Mouse (Mus musculus) forebrain, embryonic 15.5 days (tissue): ENCODE measurements at regions not wholly inside any gene's neighbourhood (a gene's known extent, or its start where the extent isn't known, plus 50 kb on each side); places are given as distances from the start of the nearest gene placed in this dataset.

Source experiments
- ATAC-seq: fragments of 200-750 bp; cut with Nextera tagmentation; replicated peaks from 2 replicates; pipeline ENCODE4 v1.8.0; 2017; ENCODE audit warnings: mild to moderate bottlenecking, moderate TSS enrichment, moderate library complexity
- H3K27ac ChIP-seq: fragments of 300-500 bp; sonication (generic); replicated peaks from 2 replicates; pipeline ENCODE4 v1.5.1; 2015; ENCODE audit warnings: mild to moderate bottlenecking, inconsistent platforms
- H3K27me3 ChIP-seq: fragments of 300-500 bp; sonication (generic); 2 replicates; pipeline ENCODE4 v1.6.1; 2015; ENCODE audit warnings: inconsistent platforms
- H3K36me3 ChIP-seq: fragments of 300-500 bp; sonication (generic); 2 replicates; pipeline ENCODE4 v1.6.1; 2015; ENCODE audit warnings: mild to moderate bottlenecking, inconsistent platforms
- H3K4me1 ChIP-seq: fragments of 300-500 bp; sonication (generic); 2 replicates; pipeline ENCODE4 v1.6.1; 2015; ENCODE audit warnings: inconsistent platforms
- H3K4me2 ChIP-seq: fragments of 300-500 bp; sonication (generic); replicated peaks from 2 replicates; pipeline ENCODE4 v1.6.1; 2015; ENCODE audit warnings: mild to moderate bottlenecking, inconsistent platforms
- H3K4me3 ChIP-seq: fragments of 300-500 bp; sonication (generic); 2 replicates; pipeline ENCODE4 v1.5.1; 2015; ENCODE audit warnings: mild to moderate bottlenecking, inconsistent platforms
- H3K9ac ChIP-seq: fragments of 300-500 bp; sonication (generic); replicated peaks from 2 replicates; pipeline ENCODE4 v1.6.1; 2015; ENCODE audit warnings: mild to moderate bottlenecking, inconsistent platforms
- H3K9me3 ChIP-seq: fragments of 300-500 bp; sonication (generic); 2 replicates; pipeline ENCODE4 v1.6.1; 2016; ENCODE audit warnings: inconsistent platforms
- WGBS: fragments of 180-500 bp; shearing (Covaris S2); methylation state at CpG from one replicate; pipeline ENCODE4 v1.1.7; 2015; ENCODE audit warnings: mixed read lengths; 5-methylcytosine and 5-hydroxymethylcytosine counted together

DNA sequence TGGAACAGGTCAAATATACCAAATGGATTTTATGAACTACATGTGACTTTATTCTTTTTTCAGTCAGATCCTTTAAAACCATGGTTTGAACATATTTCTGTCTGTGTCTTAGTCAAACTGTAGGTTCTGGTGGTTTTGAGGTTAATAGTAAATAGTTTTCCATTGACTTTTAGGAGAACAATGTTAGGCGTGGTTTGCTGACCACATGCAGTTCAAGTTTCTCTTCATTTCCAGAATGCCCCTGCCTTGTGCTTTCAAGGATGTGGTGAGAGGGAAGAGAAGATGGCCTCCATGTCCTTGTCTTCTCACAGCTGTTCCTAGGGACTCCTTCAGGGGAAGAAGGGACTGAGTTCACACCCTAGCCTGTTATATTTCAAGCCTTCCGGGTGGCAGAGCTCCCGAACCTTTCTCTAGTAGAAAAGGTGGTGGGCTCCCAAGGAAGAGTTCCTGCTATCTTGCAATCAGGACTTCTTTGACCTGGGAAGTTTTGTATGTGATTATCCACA, 76.1 kb upstream of the Ufm1 start:
- no peak overlapping the region for H3K9ac ChIP-seq
- no peak for ATAC-seq
- H3K4me2 ChIP-seq = no peak overlapping the region
- H3K4me1 ChIP-seq = no peaks in the 10 kb centered on the region
- no peak overlapping the region for H3K27ac ChIP-seq
- H3K9me3 ChIP-seq = no peaks in the 10 kb centered on the region
- no peaks in the 10 kb centered on the region for H3K27me3 ChIP-seq
- H3K4me3 ChIP-seq = no peak overlapping the region
- no peaks in the 10 kb centered on the region for H3K36me3 ChIP-seq
- 93% methylated on average over 3 of the region's 3 CpGs for WGBS

DNA sequence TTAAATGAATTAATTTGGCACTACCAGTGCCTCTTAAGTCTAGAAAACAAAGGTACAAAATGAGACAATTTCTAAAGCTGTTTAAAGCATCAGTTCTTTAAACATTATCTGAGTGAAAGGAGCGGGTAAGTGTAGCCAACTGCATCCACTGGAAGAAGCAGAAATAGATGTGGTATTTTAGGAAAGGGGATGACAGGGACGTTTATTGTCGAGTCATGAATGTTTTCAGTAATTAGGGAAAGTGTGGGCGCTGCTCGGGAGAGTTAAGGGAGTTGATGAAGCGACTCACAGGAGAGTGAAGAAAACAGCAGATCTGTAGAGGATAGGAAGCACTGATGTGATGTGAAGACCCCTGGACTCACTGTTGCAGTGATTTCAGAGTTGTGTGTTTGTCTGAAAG, 68.1 kb upstream of the Ufm1 start:
- ATAC-seq = no peak
- Histone ChIP-seq H3K4me1 (no peaks in the 10 kb centered on the region), H3K27me3 (no peaks in the 10 kb centered on the region), H3K4me3 (no peak overlapping the region), H3K27ac (no peak overlapping the region), H3K4me2 (no peak overlapping the region), H3K9ac (no peak overlapping the region), H3K36me3 (no peaks in the 10 kb centered on the region), H3K9me3 (no peaks in the 10 kb centered on the region)
- WGBS = 71% methylated on average over 6 of the region's 6 CpGs

- Histone ChIP-seq H3K27ac (no peak overlapping the region), H3K9me3 (no peaks in the 10 kb centered on the region), H3K27me3 (no peaks in the 10 kb centered on the region), H3K4me3 (no peak overlapping the region), H3K9ac (no peak overlapping the region), H3K36me3 (no peaks in the 10 kb centered on the region), H3K4me1 (no peaks in the 10 kb centered on the region), H3K4me2 (no peak overlapping the region)
- WGBS = 89% methylated on average over 2 of the region's 2 CpGs
- no peak for ATAC-seq
Measured at GRCm38 (mm10) chr3:53919941-53920340, 56.3 kb upstream of the Ufm1 start.

DNA sequence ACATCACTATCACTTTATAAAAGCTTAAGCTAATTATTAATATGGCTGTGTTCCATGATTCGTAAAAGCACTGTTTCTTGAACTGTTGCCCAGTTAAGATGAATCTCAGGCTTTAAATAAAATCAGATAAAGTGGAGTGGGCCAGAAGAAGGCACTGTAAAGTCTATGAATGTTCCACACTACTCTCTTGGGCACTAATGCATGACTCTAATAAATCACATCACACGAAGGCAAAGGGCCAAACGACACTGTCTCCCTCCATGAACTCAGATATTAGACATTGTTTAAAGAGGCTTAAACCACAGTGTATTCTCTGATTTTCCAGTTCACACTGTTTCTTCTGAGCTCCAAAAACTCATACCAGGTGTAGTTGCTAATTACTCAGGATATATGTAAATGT, 55.9 kb upstream of the Ufm1 start:
- Histone ChIP-seq H3K9ac (no peak overlapping the region), H3K27ac (no peak overlapping the region), H3K9me3 (no peaks in the 10 kb centered on the region), H3K4me3 (no peak overlapping the region), H3K4me1 (no peaks in the 10 kb centered on the region), H3K4me2 (no peak overlapping the region), H3K36me3 (no peaks in the 10 kb centered on the region), H3K27me3 (no peaks in the 10 kb centered on the region)
- 74% methylated on average over 3 of the region's 3 CpGs for WGBS
- ATAC-seq = no peak

- H3K9me3 ChIP-seq = no peaks in the 10 kb centered on the region
- no peak overlapping the region for H3K27ac ChIP-seq
- H3K9ac ChIP-seq = no peak overlapping the region
- WGBS = 96% methylated on average over 3 of the region's 3 CpGs
- H3K4me2 ChIP-seq = no peak overlapping the region
- no peak overlapping the region for H3K4me3 ChIP-seq
- ATAC-seq = no peak
- H3K4me1 ChIP-seq = no peaks in the 10 kb centered on the region
- no peaks in the 10 kb centered on the region for H3K36me3 ChIP-seq
- H3K27me3 ChIP-seq = no peaks in the 10 kb centered on the region
Measured at GRCm38 (mm10) chr3:53917960-53918359, 54.3 kb upstream of the Ufm1 start.

DNA sequence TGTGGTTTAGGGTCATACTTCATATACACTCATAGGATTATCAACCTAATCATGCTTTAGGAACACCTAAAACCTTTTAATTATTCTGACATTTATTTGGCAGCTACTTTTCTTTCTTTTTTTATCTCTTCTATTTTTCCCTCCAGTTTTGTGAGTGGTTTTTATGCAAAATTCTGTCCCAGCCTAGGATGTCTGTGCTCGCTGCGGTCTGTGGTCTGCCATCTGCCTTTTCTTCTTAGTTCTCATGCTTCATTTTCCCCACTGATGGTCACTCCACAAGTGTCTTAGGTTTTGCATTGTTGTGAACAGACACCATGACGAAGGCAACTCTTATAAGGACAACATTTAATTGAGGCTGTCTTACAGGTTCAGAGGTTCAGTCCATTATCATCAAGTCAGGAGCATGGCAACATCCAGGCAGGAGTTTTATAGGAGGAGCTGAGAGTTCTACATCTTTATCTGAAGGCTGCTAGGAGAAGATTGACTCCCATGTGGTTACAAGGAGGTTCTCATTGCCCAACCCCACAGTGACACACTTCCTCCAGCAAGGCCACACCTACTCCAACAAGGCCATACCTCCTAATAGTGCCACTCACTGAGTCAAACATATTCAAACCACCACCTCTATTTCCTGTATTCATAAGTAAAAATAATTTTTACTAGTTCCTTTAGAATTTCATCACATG, 50.5 kb upstream of the Ufm1 start:
- 85% methylated on average over 3 of the region's 3 CpGs for WGBS
- ATAC-seq = no peak
- H3K4me1 ChIP-seq = no peaks in the 10 kb centered on the region

More for the DNA sequence above, 50.5 kb upstream of the Ufm1 start:
- no peak overlapping the region for H3K27ac ChIP-seq
- H3K9ac ChIP-seq = no peak overlapping the region
- no peaks in the 10 kb centered on the region for H3K36me3 ChIP-seq
- H3K9me3 ChIP-seq = no peaks in the 10 kb centered on the region
- H3K27me3 ChIP-seq = no peaks in the 10 kb centered on the region
- no peak overlapping the region for H3K4me2 ChIP-seq
- no peak overlapping the region for H3K4me3 ChIP-seq
